Mouse (Mus musculus) hindbrain, embryonic 15.5 days (tissue): ENCODE data around the gene Saal1. TPM values are rescaled to one million over a fixed set of nuclear protein-coding genes. Genes with fewer than 3 reads are reported as not detected.

Experiments
- ATAC-seq: fragments of 200-750 bp; cut with Nextera tagmentation; 2 replicates; pipeline ENCODE4 v1.8.0; 2017; ENCODE audit warnings: low read depth, moderate number of reproducible peaks, moderate TSS enrichment; ENCODE audit not compliant: low FRiP score
- H3K27ac ChIP-seq: fragments of 300-500 bp; sonication (generic); replicated peaks from 2 replicates; pipeline ENCODE4 v1.5.1; 2015; ENCODE audit warnings: mild to moderate bottlenecking, inconsistent platforms
- H3K27me3 ChIP-seq: fragments of 300-500 bp; sonication (generic); 2 replicates; pipeline ENCODE4 v1.6.1; 2015; ENCODE audit warnings: control low read depth, inconsistent platforms
- H3K36me3 ChIP-seq: fragments of 300-500 bp; sonication (generic); 2 replicates; pipeline ENCODE4 v1.6.1; 2015; ENCODE audit warnings: control low read depth, inconsistent platforms
- H3K4me1 ChIP-seq: fragments of 300-500 bp; sonication (generic); replicated peaks from 2 replicates; pipeline ENCODE4 v1.6.1; 2015; ENCODE audit warnings: control low read depth, inconsistent platforms
- H3K4me2 ChIP-seq: fragments of 300-500 bp; sonication (generic); 2 replicates; pipeline ENCODE4 v1.6.1; 2015; ENCODE audit warnings: moderate library complexity, mild to moderate bottlenecking, inconsistent platforms
- H3K4me3 ChIP-seq: fragments of 300-500 bp; sonication (generic); 2 replicates; pipeline ENCODE4 v1.5.1; 2015; ENCODE audit warnings: mild to moderate bottlenecking, inconsistent platforms
- H3K9ac ChIP-seq: fragments of 300-500 bp; sonication (generic); 2 replicates; pipeline ENCODE4 v1.6.1; 2015; ENCODE audit warnings: inconsistent platforms
- H3K9me3 ChIP-seq: fragments of 300-500 bp; sonication (generic); 2 replicates; pipeline ENCODE4 v1.6.1; 2016; ENCODE audit warnings: control low read depth, inconsistent platforms
- WGBS: fragments of 180-500 bp; shearing (Covaris S2); methylation state at CpG from one replicate; pipeline ENCODE4 v1.1.7; 2015; 5-methylcytosine and 5-hydroxymethylcytosine counted together
- polyA plus RNA-seq: library from polyadenylated mRNA; unstranded; fragments of >200 nt; fragmentation: Nextera tagmentation; extraction: Ambion mirVana; gene quantifications from 2 replicates; pipeline ENCODE4 v1.2.1, GENCODE M21; 2015

Gene Saal1
- polyA plus RNA-seq, 1 experiment from 2014 or later, result 16.1 TPM

DNA sequence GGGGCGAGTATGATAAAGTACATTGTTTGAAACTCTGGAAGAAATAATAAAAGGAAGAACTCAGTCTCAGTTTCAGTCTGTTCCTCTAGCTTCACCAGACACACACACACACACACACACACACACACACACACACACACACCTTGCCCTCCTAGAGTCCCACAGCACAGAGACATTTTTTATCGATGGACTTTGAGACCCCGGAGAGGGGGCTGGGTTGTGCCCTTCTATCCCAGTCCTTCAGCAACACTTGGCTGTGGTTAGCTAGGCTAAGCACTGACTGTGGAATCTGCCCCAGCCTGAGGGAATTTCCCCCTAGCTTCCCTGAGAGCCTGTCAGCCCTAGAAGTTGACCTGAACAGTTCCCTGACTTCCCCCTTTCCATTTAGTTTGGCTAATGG is 13.4 kb upstream of the Saal1 start:
- H3K27ac ChIP-seq, result no peak overlapping the region
- H3K9me3 ChIP-seq, result no peaks in the 10 kb centered on the region
- no peak overlapping the region for H3K9ac ChIP-seq
- no peak overlapping the region for H3K4me2 ChIP-seq
- no peaks in the 10 kb centered on the region for H3K36me3 ChIP-seq
- 85% methylated on average over 3 of the region's 3 CpGs for WGBS
- no peaks in the 10 kb centered on the region for H3K4me1 ChIP-seq
- 0 out of 2 replicates have a peak, but pooled peaks cover 2% of the 10 kb centered on the region for H3K27me3 ChIP-seq
- ATAC-seq, result no peak
- H3K4me3 ChIP-seq, result no peak overlapping the region

DNA sequence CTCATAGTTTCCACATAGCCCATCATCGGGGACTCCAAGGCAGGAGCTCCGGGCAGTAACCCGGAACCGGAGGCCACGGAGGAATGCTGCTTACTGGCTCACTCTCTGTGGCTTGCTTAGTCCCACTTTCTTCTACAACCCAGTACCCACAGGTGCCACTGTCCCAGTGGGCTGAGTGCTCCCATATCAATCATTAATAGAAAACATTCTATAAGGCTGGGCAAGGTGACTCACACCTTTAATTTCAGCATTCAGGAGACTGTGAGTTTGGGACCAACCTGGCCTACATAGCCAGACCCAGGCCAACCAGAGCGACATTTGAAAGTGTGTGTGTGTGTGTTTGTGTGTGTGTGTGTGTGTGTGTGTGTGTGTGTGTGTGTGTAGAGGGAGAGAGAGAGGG is 12.9 kb upstream of the Saal1 start:
- H3K9me3 ChIP-seq, result no peaks in the 10 kb centered on the region
- H3K27me3 ChIP-seq, result 0 out of 2 replicates have a peak, but pooled peaks cover 2% of the 10 kb centered on the region
- no peak overlapping the region for H3K27ac ChIP-seq
- no peaks in the 10 kb centered on the region for H3K36me3 ChIP-seq
- H3K9ac ChIP-seq, result no peak overlapping the region
- 94% methylated on average over 6 of the region's 6 CpGs for WGBS
- H3K4me2 ChIP-seq, result no peak overlapping the region
- no peak overlapping the region for H3K4me3 ChIP-seq
- H3K4me1 ChIP-seq, result no peaks in the 10 kb centered on the region
- ATAC-seq, result no peak

DNA sequence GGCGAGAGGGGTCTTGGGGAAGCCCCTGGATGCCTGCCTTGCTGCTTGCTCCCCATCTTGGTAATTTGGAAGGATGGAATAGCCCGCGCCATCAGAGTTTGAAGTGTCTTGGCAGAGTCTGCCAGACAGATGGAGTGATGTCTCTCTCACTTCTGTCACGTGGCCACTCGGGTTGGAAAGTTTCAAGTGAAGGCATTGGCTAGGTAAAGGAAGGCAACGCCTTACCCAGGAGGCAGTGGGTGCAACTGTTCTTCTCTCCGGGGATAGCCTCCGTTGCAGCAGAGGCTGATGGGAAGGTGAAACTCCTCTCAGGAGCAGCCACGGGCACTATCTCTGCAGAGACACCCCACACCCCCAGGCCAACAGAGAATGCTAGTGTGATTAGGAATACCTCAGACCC is 10.0 kb upstream of the Saal1 start:
- Histone ChIP-seq H3K9ac (no peak overlapping the region), H3K27me3 (0 out of 2 replicates have a peak, but pooled peaks cover 2% of the 10 kb centered on the region), H3K27ac (no peak overlapping the region), H3K4me2 (no peak overlapping the region), H3K9me3 (no peaks in the 10 kb centered on the region), H3K4me3 (no peak overlapping the region), H3K4me1 (no peaks in the 10 kb centered on the region), H3K36me3 (no peaks in the 10 kb centered on the region)
- WGBS, result 83% methylated on average over 9 of the region's 9 CpGs
- no peak for ATAC-seq

DNA sequence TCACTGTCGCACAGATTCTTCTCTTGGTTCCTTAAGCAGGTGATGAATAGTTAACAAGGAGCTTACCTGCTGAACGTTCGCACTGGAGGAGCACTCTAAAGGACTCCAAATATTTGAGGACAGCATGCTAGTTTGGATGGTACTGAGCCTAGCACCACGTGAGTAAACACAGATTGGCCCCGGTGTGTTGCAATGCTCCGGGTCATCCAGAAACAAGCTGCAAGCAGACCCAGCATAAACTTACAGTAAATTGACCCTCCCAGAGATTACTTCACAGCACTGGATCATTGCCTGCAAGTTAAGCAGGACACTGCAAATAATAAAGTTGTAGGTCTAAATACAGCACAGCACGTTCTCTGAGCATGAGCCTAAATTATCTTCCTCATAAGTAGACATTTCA is 9.0 kb upstream of the Saal1 start:
- Histone ChIP-seq H3K27ac (no peak overlapping the region), H3K4me3 (no peak overlapping the region), H3K4me1 (no peaks in the 10 kb centered on the region), H3K9me3 (no peaks in the 10 kb centered on the region), H3K27me3 (0 out of 2 replicates have a peak, but pooled peaks cover 2% of the 10 kb centered on the region), H3K36me3 (no peaks in the 10 kb centered on the region), H3K9ac (no peak overlapping the region), H3K4me2 (no peak overlapping the region)
- ATAC-seq, result no peak
- WGBS, result 79% methylated on average over 7 of the region's 7 CpGs

DNA sequence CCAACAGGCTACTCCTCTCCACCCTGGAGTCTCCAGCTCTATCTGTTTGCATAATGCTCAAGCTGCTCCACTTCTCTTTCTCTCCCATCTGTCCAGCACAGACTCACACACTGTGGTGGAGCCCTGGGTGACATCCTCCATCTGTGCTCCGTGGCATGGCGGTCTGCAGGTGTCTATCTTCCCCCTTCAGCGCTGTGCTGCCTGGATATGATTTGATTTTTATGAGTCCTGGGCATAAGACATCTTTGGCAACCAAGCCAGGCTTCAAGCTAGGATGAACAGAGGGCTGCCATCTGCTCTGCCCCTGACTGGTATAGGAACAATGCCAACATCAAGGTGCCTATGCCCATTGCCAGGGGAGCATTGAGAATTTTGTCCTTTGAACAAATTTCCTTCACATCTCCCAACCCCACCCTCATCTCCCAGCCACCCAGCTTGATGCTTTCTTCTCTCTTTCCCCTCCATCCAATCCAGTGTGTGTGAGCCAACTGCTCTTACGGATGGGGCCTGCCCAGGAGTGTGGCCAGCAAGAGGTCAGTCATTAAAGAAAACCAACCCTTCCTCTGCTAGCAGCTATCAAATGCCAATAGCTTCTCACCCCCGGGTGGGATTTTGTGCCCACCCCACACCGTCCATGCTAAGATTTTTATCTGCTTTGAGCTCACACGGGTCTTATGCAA is 8.3 kb upstream of the Saal1 start:
- 80% methylated on average over 7 of the region's 7 CpGs for WGBS
- no peak overlapping the region for H3K4me2 ChIP-seq
- H3K9me3 ChIP-seq, result no peaks in the 10 kb centered on the region
- no peaks in the 10 kb centered on the region for H3K4me1 ChIP-seq
- H3K36me3 ChIP-seq, result no peaks in the 10 kb centered on the region
- H3K4me3 ChIP-seq, result no peak overlapping the region
- no peak overlapping the region for H3K9ac ChIP-seq
- peak overlapping the region; percentile 15; the same call in 1 of the 2 replicates for H3K27ac ChIP-seq
- H3K27me3 ChIP-seq, result 0 out of 2 replicates have a peak, but pooled peaks cover 2% of the 10 kb centered on the region
- ATAC-seq, result peak; percentile 89

DNA sequence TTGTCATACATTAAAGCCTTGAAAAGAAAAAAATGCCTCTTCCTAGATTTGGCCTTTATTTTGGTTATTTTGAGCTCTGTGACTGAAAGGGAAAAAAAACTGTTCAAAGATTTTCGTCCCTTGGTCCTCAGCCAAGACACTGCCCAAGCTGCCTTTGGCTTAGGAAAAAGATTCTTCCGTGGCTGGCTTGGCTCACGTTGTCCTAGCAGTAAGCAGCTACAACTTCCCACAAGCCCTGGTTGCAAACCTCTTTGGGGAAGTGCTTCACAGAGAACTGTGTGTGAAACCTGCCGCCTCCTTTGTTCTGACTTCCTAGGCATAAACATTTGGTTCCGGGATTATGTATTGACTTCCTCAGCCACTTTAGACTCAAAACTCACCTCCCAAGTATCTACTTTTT is 6.4 kb upstream of the Saal1 start:
- H3K4me1 ChIP-seq, result no peaks in the 10 kb centered on the region
- no peak overlapping the region for H3K4me2 ChIP-seq
- WGBS, result 58% methylated on average over 5 of the region's 5 CpGs
- H3K27ac ChIP-seq, result no peak overlapping the region
- no peak overlapping the region for H3K9ac ChIP-seq
- 0 out of 2 replicates have a peak, but pooled peaks cover 2% of the 10 kb centered on the region for H3K27me3 ChIP-seq
- H3K4me3 ChIP-seq, result no peak overlapping the region
- no peaks in the 10 kb centered on the region for H3K36me3 ChIP-seq
- no peak for ATAC-seq
- H3K9me3 ChIP-seq, result no peaks in the 10 kb centered on the region

DNA sequence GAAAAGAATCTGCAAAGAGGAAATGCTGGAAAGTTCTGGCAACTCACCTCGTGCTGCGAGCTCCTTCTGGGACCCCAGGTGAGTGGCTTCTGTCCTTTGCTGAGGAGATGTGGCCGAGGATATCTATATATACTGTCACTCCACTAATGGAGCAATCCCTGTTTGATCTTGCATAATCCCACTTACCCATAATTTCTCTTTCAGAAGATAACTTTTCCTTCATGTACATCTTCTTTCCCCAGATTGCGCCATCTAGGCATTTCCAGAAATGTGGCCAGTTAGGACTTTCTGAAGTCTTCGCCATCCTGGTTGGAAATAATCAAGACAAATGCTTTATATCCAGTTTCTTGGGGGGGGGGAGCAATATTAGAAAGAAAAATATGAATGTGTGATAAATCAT is 5.1 kb upstream of the Saal1 start, which contains the start of gene Saa3:
Saa3 (minus strand) TSS at position 101 of the 400 bp plus-strand sequence.
- Histone ChIP-seq H3K4me1 (no peaks in the 10 kb centered on the region), H3K9me3 (no peaks in the 10 kb centered on the region), H3K9ac (no peak within 1 kb of the TSS), H3K27me3 (0 out of 2 replicates have a peak, but pooled peaks cover 2% of the 10 kb centered on the region), H3K4me2 (no peak within 1 kb of the TSS), H3K36me3 (no peaks in the 10 kb centered on the region), H3K27ac (no peak within 1 kb of the TSS), H3K4me3 (no peak within 1 kb of the TSS)
- 92% methylated on average over 5 of the region's 5 CpGs for WGBS
- no peak for ATAC-seq

DNA sequence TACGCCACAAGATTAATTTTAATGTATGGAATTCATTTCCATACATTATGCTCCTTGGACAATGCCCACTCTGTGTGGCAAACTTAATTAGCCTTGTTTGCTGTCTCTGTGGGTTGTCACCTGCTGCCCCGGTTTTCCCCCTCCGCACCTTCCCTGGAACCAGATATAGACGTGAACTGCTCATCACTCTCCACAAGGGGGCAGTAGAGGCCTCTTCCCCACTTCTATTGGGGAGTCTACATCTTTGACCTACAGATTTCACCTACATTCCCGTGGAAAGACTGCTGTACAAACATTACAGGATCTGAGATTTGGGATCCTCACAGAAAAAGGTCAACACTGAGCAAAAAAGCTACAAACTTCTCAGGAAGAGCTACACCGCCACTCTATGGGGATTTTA is 4.0 kb upstream of the Saal1 start:
- Histone ChIP-seq H3K4me1 (peaks cover 3% of the 10 kb centered on the region), H3K36me3 (no peaks in the 10 kb centered on the region), H3K4me3 (no peak overlapping the region), H3K27ac (no peak overlapping the region), H3K9me3 (no peaks in the 10 kb centered on the region), H3K27me3 (0 out of 2 replicates have a peak, but pooled peaks cover under 1% of the 10 kb centered on the region), H3K4me2 (no peak overlapping the region), H3K9ac (no peak overlapping the region)
- no peak for ATAC-seq
- 34% methylated on average over 6 of the region's 6 CpGs for WGBS

DNA sequence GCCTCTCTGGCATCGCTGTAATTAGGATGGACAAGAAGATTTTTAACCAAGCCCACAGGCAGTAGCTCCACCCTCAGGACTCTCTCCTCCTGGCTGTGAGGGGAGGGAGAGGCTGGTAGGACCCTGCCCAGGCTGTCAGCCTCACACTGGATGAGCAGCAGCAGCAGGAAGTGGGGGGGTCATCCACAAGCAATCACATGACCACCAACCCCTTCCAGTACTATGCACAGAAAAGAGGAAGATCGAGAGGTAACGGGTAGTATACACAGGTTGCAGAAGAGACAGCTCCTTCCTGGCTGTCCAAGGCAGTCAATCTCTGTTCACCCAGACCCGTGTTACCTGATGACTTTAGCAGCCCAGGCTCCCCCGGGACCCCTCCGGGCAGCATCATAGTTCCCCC is 1.8 kb upstream of the Saal1 start:
- Histone ChIP-seq H3K4me2 (no peak overlapping the region), H3K4me1 (peaks cover 9% of the 10 kb centered on the region), H3K36me3 (no peaks in the 10 kb centered on the region), H3K9ac (no peak overlapping the region), H3K4me3 (no peak overlapping the region), H3K9me3 (no peaks in the 10 kb centered on the region), H3K27ac (no peak overlapping the region), H3K27me3 (no peaks in the 10 kb centered on the region)
- ATAC-seq, result no peak
- WGBS, result 71% methylated on average over 6 of the region's 6 CpGs

DNA sequence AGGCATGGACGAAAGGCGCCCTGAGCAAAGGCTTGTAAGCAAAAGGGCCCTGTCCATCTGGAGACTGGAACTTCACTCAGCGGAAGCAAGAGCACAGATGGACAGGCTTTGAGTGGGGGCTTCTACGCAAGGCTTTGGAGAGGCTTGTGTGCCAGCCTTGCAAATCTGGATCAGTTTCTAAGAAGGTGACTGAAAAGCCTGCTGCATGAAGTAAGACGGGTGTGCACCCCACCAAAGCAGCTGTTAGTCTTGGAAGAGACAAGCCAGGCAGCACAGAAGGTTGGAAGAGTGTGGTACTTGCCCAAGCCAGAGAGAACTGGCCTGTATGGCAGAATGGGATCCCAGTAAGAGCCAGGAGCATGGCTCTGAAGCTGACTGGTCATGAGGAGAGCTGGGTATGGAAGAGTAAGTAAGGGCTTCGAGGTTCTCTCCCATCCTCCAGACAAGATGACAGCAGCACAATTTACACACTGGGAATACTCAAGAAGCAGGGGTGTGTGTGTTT is 9.9 kb downstream of the Saal1 start:
- ATAC-seq, result no peak
- Histone ChIP-seq H3K9me3 (no peaks in the 10 kb centered on the region), H3K4me1 (no peaks in the 10 kb centered on the region), H3K4me3 (no peak overlapping the region), H3K36me3 (peaks cover 72% of the 10 kb centered on the region), H3K27ac (no peak overlapping the region), H3K9ac (no peak overlapping the region), H3K27me3 (no peaks in the 10 kb centered on the region), H3K4me2 (no peak overlapping the region)
- 92% methylated on average over 6 of the region's 6 CpGs for WGBS

DNA sequence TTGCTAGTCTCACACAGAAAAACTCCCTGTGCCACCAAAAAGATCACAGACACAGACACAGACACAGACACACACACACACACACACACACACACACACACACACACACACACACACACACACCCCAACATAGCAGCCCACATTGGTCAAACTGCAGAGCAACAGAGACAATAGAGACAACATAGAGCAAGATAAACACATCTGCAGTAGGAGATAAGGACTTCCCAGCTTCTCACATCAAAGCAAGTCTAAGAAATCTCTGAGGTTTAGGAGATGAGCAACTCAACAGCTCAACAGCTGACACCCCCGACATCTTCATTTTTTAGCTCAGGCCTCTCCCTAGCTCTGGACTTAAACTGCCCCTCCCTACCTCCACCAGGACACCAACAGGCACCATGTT is 13.7 kb downstream of the Saal1 start:
- Histone ChIP-seq H3K4me3 (no peak overlapping the region), H3K4me2 (no peak overlapping the region), H3K4me1 (no peaks in the 10 kb centered on the region), H3K9ac (no peak overlapping the region), H3K27me3 (no peaks in the 10 kb centered on the region), H3K9me3 (no peaks in the 10 kb centered on the region), H3K36me3 (peaks cover 51% of the 10 kb centered on the region), H3K27ac (no peak overlapping the region)
- WGBS, result 90% methylated on average over 1 of the region's 1 CpGs
- ATAC-seq, result no peak

DNA sequence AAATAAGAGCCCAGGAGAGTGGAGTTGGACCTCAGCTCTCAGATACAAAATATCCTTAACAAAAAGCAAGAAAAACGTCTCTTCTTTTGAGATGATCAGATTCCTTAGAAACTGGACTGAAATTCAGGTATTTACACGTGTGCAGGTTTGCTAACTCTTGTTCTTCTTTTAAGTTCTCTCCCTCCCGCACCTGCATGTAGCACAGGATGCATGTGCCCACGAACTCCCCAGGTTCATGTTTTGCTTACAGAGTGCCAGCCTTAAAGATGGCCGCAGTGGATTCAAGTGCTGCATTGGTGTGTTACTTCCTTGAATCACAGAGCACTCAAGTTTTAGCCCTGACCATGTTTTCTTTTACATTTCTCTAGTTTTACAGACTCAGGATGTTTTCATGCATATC is 23.7 kb downstream of the Saal1 start:
- Histone ChIP-seq H3K4me3 (no peak overlapping the region), H3K4me1 (no peaks in the 10 kb centered on the region), H3K27me3 (no peaks in the 10 kb centered on the region), H3K27ac (no peak overlapping the region), H3K4me2 (no peak overlapping the region), H3K9ac (no peak overlapping the region), H3K9me3 (no peaks in the 10 kb centered on the region), H3K36me3 (peaks cover 10% of the 10 kb centered on the region)
- 91% methylated on average over 5 of the region's 5 CpGs for WGBS
- ATAC-seq, result no peak

DNA sequence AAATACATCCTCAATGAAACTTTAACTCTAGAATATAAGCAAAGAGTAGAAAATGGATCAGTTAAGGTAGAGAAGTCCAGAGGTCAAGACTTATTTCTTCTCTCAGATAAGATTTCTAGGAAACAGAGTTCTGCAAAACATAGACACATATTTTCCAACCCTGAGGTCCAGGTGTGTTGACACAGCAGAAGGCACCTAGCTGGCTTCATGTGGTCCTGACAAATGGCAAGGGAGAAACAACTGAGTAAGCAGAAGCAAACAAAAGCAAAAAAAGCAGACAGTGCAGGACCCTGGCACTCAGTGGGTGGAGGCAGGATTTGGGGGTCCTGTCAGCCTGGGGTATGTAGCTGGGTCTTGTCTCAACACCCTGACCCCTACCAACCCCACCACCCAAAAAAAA is 29.7 kb downstream of the Saal1 start:
- Histone ChIP-seq H3K27me3 (no peaks in the 10 kb centered on the region), H3K4me2 (no peak overlapping the region), H3K4me1 (0 out of 2 replicates have a peak, but pooled peaks cover 3% of the 10 kb centered on the region), H3K36me3 (no peaks in the 10 kb centered on the region), H3K9me3 (no peaks in the 10 kb centered on the region), H3K27ac (no peak overlapping the region), H3K9ac (no peak overlapping the region), H3K4me3 (no peak overlapping the region)
- no peak for ATAC-seq
